Mouse (Mus musculus) heart, postnatal 0 days (tissue): ENCODE results near the gene Kcnt2. TPM values are rescaled to one million over a fixed set of nuclear protein-coding genes. Genes with fewer than 3 reads are reported as not detected.

Experiments
- ATAC-seq: fragments of 200-750 bp; cut with Nextera tagmentation; 2 replicates; pipeline ENCODE4 v1.8.0; 2017; ENCODE audit warnings: low read depth, moderate number of reproducible peaks, moderate library complexity; ENCODE audit not compliant: insufficient read depth
- DNase-seq: peaks from one replicate; pipeline ENCODE4 v3.0.0-alpha.2; 2016; ENCODE audit warnings: low spot score
- H3K27ac ChIP-seq: fragments of 300-500 bp; sonication (generic); 2 replicates; pipeline ENCODE4 v1.5.1; 2014; ENCODE audit warnings: low read depth, mild to moderate bottlenecking
- H3K27me3 ChIP-seq: fragments of 300-500 bp; sonication (generic); 2 replicates; pipeline ENCODE4 v1.6.1; 2014; ENCODE audit warnings: low read length, mixed read lengths; ENCODE audit not compliant: control insufficient read depth, insufficient read depth
- H3K36me3 ChIP-seq: fragments of 300-500 bp; sonication (generic); replicated peaks from 2 replicates; pipeline ENCODE4 v1.6.1; 2014; ENCODE audit warnings: low read length, mixed read lengths; ENCODE audit not compliant: control insufficient read depth, insufficient read depth
- H3K4me1 ChIP-seq: fragments of 300-500 bp; sonication (generic); 2 replicates; pipeline ENCODE4 v1.6.1; 2014; ENCODE audit warnings: antibody characterized with exemption; ENCODE audit not compliant: control insufficient read depth, insufficient read depth
- H3K4me2 ChIP-seq: fragments of 300-500 bp; sonication (generic); 2 replicates; pipeline ENCODE4 v1.6.1; 2014; ENCODE audit warnings: low read depth, mild to moderate bottlenecking, low read length, moderate library complexity
- H3K4me3 ChIP-seq: fragments of 300-500 bp; sonication (generic); 2 replicates; pipeline ENCODE4 v1.5.1; 2014; ENCODE audit warnings: low read depth, low read length
- H3K9ac ChIP-seq: fragments of 300-500 bp; sonication (generic); replicated peaks from 2 replicates; pipeline ENCODE4 v1.6.1; 2014; ENCODE audit warnings: low read depth, low read length, mixed read lengths
- H3K9me3 ChIP-seq: fragments of 300-500 bp; sonication (generic); replicated peaks from 2 replicates; pipeline ENCODE4 v1.6.1; 2016; ENCODE audit warnings: low read length; ENCODE audit not compliant: control insufficient read depth
- CTCF ChIP-seq: IDR thresholded peaks from 2 replicates; pipeline ENCODE4 v1.5.1; 2016; ENCODE audit warnings: antibody characterized with exemption, control low read depth, low read depth
- EP300 ChIP-seq: IDR thresholded peaks from 2 replicates; pipeline ENCODE4 v1.6.1; 2016; ENCODE audit warnings: antibody characterized with exemption, low read depth
- WGBS: fragments of 180-500 bp; shearing (Covaris S2); extraction: QIAGEN DNeasy Blood & Tissue Kit; methylation state at CpG from one replicate; pipeline ENCODE4 v1.1.7; 2014; 5-methylcytosine and 5-hydroxymethylcytosine counted together
- polyA plus RNA-seq: library from polyadenylated mRNA; unstranded; fragments of >200 nt; fragmentation: Nextera tagmentation; extraction: Ambion mirVana; gene quantifications from 2 replicates; pipeline ENCODE4 v1.2.1, GENCODE M21; 2015
- total RNA-seq: library from RNA; depleted of rRNA; stranded (reverse); fragments of >200 nt; gene quantifications from 2 replicates; pipeline ENCODE4 v1.2.3, GENCODE M21; 2014; ENCODE audit warnings: low replicate concordance

Kcnt2 gene
- total and polyA plus RNA-seq, 2 experiments from 2014 or later = 0.38 to 0.42 TPM

DNA sequence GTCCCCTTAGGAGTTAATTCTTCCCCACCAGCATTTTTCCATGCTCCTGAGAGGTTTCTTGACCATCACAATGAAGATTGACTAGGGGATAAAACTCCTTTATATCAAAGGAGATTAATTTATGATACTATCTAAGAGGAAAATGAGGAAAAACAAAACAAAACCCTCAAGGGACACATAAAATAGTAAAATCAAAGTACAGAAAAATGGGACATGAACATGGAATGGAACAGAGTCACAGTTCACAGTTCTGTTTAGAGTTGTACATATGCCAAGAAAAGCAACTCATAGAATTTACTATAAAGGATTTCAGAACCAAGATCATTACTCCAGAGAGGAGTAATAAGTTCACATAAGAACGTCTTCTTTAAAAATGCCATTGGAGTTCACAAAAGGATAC lies 367.1 kb downstream of the Kcnt2 start:
- Histone ChIP-seq H3K9me3 (no peaks in the 10 kb centered on the region), H3K27ac (no peak overlapping the region), H3K4me2 (no peak overlapping the region), H3K9ac (no peak overlapping the region), H3K4me1 (no peaks in the 10 kb centered on the region), H3K27me3 (no peaks in the 10 kb centered on the region), H3K36me3 (no peaks in the 10 kb centered on the region), H3K4me3 (no peak overlapping the region)
- ATAC-seq (no peak), DNase-seq (no peak)
- WGBS = 51% methylated on average over 1 of the region's 1 CpGs
- TF ChIP-seq CTCF = no peak

DNA sequence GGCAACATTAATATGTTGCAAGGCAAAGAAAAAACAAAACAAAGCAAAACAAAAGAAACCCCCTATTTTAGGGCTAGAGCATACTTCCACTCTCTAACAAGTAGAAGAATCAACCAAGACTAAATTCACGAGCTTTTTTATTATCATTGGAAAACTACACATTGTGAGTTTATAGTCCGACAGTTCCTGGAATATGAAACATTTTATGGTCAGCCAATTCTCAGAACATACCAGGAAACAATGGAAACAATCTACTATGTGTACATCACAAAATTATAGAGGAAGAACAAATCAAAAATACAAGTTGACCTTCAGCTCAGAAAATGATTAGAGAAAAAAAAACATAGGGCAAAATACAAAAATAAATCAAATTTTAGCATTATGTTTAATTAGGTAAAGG lies 368.9 kb downstream of the Kcnt2 start:
- no peaks in the 10 kb centered on the region for H3K4me1 ChIP-seq

DNA sequence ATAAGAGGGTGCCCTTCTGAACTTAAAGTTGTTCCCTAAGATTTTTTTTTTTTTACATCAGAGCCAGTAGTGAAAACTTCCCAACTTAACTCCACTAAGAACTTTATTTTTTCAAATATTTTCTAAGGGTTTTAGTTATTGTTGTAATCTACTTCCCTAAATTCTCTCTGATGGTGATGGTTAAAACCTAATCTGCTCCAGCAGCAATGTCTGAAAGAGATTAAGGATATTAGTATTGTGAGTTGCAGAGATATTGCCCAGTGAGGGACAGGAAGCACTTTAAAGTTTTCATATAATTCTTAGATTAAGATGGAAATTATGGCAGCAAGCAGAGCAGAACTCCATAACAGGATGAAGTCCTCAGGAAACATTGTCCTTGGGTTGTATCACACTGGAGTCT lies 372.2 kb downstream of the Kcnt2 start:
- no peak for TF ChIP-seq EP300
- TF ChIP-seq CTCF = no peak
- H3K27ac ChIP-seq = no peak overlapping the region
- DNase-seq = no peak

More for the DNA sequence above, 368.9 kb downstream of the Kcnt2 start:
- H3K9ac ChIP-seq = no peak overlapping the region
- no peak overlapping the region for H3K4me2 ChIP-seq
- no peaks in the 10 kb centered on the region for H3K9me3 ChIP-seq
- WGBS = 69% methylated on average over 2 of the region's 2 CpGs
- H3K27ac ChIP-seq = no peak overlapping the region
- H3K36me3 ChIP-seq = no peaks in the 10 kb centered on the region
- H3K4me3 ChIP-seq = no peak overlapping the region
- DNase-seq (no peak), ATAC-seq (no peak)
- TF ChIP-seq CTCF (no peak), EP300 (no peak)
- no peaks in the 10 kb centered on the region for H3K27me3 ChIP-seq

DNA sequence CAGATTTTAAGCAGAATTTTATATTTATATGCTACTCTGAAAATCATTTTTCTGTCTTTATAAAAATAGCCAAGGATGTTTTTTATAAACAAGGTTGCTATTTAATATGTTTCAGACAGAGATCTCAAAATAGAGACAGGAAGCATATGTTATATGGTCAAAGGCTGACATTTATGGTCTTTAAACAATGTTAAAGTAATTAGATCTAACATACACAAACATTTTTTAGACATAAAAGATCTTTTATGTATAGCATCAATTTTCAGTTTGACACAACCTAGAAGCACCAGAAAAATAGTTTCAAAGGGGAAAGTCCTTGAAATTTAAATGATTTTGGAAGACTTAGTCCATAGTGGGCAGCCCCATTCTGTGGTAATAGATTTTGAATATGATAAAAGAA lies 379.0 kb downstream of the Kcnt2 start:
- Histone ChIP-seq H3K27ac (no peak overlapping the region), H3K9me3 (no peaks in the 10 kb centered on the region), H3K36me3 (no peaks in the 10 kb centered on the region), H3K4me1 (no peaks in the 10 kb centered on the region), H3K4me2 (no peak overlapping the region), H3K27me3 (no peaks in the 10 kb centered on the region), H3K9ac (no peak overlapping the region), H3K4me3 (no peak overlapping the region)
- DNase-seq (no peak), ATAC-seq (no peak)
- TF ChIP-seq EP300 = no peak
- TF ChIP-seq CTCF = no peak

More for the DNA sequence above, 372.2 kb downstream of the Kcnt2 start:
- Histone ChIP-seq H3K27me3 (no peaks in the 10 kb centered on the region), H3K9me3 (no peaks in the 10 kb centered on the region), H3K9ac (no peak overlapping the region), H3K4me1 (no peaks in the 10 kb centered on the region), H3K36me3 (no peaks in the 10 kb centered on the region), H3K4me2 (no peak overlapping the region), H3K4me3 (no peak overlapping the region)
- ATAC-seq = no peak

DNA sequence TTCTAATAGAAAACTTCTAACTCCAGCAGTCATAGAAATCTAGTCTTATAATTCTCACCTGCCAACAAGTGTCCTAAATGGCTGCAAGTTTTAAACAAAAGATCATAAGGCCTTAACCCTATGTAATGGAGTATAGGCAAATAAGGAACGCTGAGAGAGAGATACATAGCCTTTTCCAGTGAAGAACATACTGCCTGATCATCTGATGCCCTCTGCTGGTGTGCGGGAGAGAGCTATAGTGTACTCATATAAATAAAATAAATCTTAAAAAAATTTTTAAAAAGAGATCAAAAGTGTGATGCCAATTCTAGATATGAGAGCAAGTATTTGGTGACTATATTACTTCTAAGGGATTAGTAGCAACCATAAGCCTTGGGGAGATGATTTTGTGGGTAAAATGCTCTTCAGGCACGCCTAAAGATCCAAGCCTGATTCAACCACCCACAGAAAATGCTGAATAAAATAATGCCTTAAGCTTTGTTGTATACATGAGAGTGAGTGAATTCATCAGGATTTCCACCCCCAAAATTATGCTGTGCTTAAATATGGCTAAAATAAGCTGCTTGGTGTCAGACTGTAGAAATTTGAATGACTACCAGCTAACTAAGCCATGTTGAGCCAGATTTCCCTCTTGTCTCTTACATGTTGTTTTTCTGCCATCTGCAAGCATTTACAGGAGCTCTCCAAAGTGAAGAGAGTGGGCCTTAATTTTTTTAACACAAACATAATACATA lies 413.8 kb downstream of the Kcnt2 start:
- TF ChIP-seq CTCF = no peak
- TF ChIP-seq EP300 = no peak
- 51% methylated on average over 3 of the region's 3 CpGs for WGBS
- no peak overlapping the region for H3K4me2 ChIP-seq
- no peak for DNase-seq
- no peak overlapping the region for H3K9ac ChIP-seq
- H3K27ac ChIP-seq = no peak overlapping the region
- H3K27me3 ChIP-seq = no peaks in the 10 kb centered on the region
- no peak overlapping the region for H3K4me3 ChIP-seq
- H3K36me3 ChIP-seq = no peaks in the 10 kb centered on the region
- H3K9me3 ChIP-seq = no peaks in the 10 kb centered on the region
- no peak for ATAC-seq
- H3K4me1 ChIP-seq = no peaks in the 10 kb centered on the region
